Mouse (Mus musculus) lung, postnatal 0 days (tissue): ENCODE results near the gene Efhc1. TPM values are rescaled to one million over a fixed set of nuclear protein-coding genes. Genes with fewer than 3 reads are reported as not detected.

Experiments used
- ATAC-seq: fragments of 200-750 bp; cut with Nextera tagmentation; 2 replicates; pipeline ENCODE4 v1.8.0; 2017; ENCODE audit warnings: moderate library complexity
- DNase-seq: peaks from one replicate; pipeline ENCODE4 v3.0.0-alpha.2; 2016; ENCODE audit warnings: low spot score
- H3K27ac ChIP-seq: fragments of 300-500 bp; sonication (generic); 2 replicates; pipeline ENCODE4 v1.5.1; 2014; ENCODE audit warnings: antibody characterized with exemption, mild to moderate bottlenecking, low read length, mixed read lengths
- H3K27me3 ChIP-seq: fragments of 300-500 bp; sonication (generic); replicated peaks from 2 replicates; pipeline ENCODE4 v1.6.1; 2014; ENCODE audit warnings: low read length, mixed read lengths; ENCODE audit not compliant: insufficient read depth
- H3K36me3 ChIP-seq: fragments of 300-500 bp; sonication (generic); 2 replicates; pipeline ENCODE4 v1.6.1; 2014; ENCODE audit warnings: low read length, mixed read lengths; ENCODE audit not compliant: insufficient read depth
- H3K4me1 ChIP-seq: fragments of 300-500 bp; sonication (generic); 2 replicates; pipeline ENCODE4 v1.6.1; 2014; ENCODE audit warnings: antibody characterized with exemption, low read depth, low read length, mixed read lengths; ENCODE audit not compliant: insufficient read depth
- H3K4me2 ChIP-seq: fragments of 300-500 bp; sonication (generic); replicated peaks from 2 replicates; pipeline ENCODE4 v1.6.1; 2014; ENCODE audit warnings: low read depth, mild to moderate bottlenecking, low read length, moderate library complexity, mixed read lengths
- H3K4me3 ChIP-seq: fragments of 300-500 bp; sonication (generic); 2 replicates; pipeline ENCODE4 v1.5.1; 2014; ENCODE audit warnings: low read depth, low read length
- H3K9ac ChIP-seq: fragments of 300-500 bp; sonication (generic); replicated peaks from 2 replicates; pipeline ENCODE4 v1.6.1; 2014; ENCODE audit warnings: low read depth, mild to moderate bottlenecking
- H3K9me3 ChIP-seq: fragments of 300-500 bp; sonication (generic); 2 replicates; pipeline ENCODE4 v1.6.1; 2016; ENCODE audit warnings: low read length, mixed read lengths
- CTCF ChIP-seq: IDR thresholded peaks from 2 replicates; pipeline ENCODE4 v1.5.1; 2016; ENCODE audit warnings: antibody characterized with exemption, mild to moderate bottlenecking
- EP300 ChIP-seq: IDR thresholded peaks from 2 replicates; pipeline ENCODE4 v1.6.1; 2016; ENCODE audit warnings: antibody characterized with exemption, mild to moderate bottlenecking, control low read depth
- WGBS: fragments of 180-500 bp; shearing (Covaris S2); extraction: QIAGEN DNeasy Blood & Tissue Kit; methylation state at CpG from one replicate; pipeline ENCODE4 v1.1.7; 2014; 5-methylcytosine and 5-hydroxymethylcytosine counted together
- polyA plus RNA-seq: library from polyadenylated mRNA; unstranded; fragments of >200 nt; fragmentation: Nextera tagmentation; extraction: Ambion mirVana; gene quantifications from 2 replicates; pipeline ENCODE4 v1.2.1, GENCODE M21; 2015

The Efhc1 gene
- polyA plus RNA-seq, 1 experiment from 2014 or later: 8.4 TPM

GRCm38 (mm10) chr1:20925926-20926325 lies 25.5 kb upstream of the Efhc1 start:
- ATAC-seq (no peak), DNase-seq (no peak)
- H3K9ac ChIP-seq: no peak overlapping the region
- H3K36me3 ChIP-seq: no peaks in the 10 kb centered on the region
- H3K4me3 ChIP-seq: no peak overlapping the region
- WGBS: 91% methylated on average over 4 of the region's 4 CpGs
- no peaks in the 10 kb centered on the region for H3K9me3 ChIP-seq
- H3K27me3 ChIP-seq: no peaks in the 10 kb centered on the region
- TF ChIP-seq EP300: no peak
- H3K4me2 ChIP-seq: no peak overlapping the region
- no peaks in the 10 kb centered on the region for H3K4me1 ChIP-seq
- H3K27ac ChIP-seq: no peak overlapping the region

GRCm38 (mm10) chr1:20926376-20926775 lies 25.1 kb upstream of the Efhc1 start:
- Histone ChIP-seq H3K9me3 (no peaks in the 10 kb centered on the region), H3K27me3 (no peaks in the 10 kb centered on the region), H3K36me3 (no peaks in the 10 kb centered on the region), H3K27ac (no peak overlapping the region), H3K4me1 (no peaks in the 10 kb centered on the region), H3K4me2 (no peak overlapping the region), H3K9ac (no peak overlapping the region), H3K4me3 (no peak overlapping the region)
- ATAC-seq (no peak), DNase-seq (no peak)
- 87% methylated on average over 4 of the region's 4 CpGs for WGBS
- TF ChIP-seq EP300 (no peak), CTCF (no peak)

GRCm38 (mm10) chr1:20928487-20928886 lies 22.9 kb upstream of the Efhc1 start:
- no peaks in the 10 kb centered on the region for H3K4me1 ChIP-seq
- H3K4me3 ChIP-seq: no peak overlapping the region
- no peak for TF ChIP-seq CTCF
- TF ChIP-seq EP300: no peak
- no peaks in the 10 kb centered on the region for H3K9me3 ChIP-seq
- WGBS: 62% methylated on average over 4 of the region's 4 CpGs
- no peak for DNase-seq
- no peak overlapping the region for H3K27ac ChIP-seq
- no peak for ATAC-seq
- no peak overlapping the region for H3K9ac ChIP-seq
- H3K27me3 ChIP-seq: no peaks in the 10 kb centered on the region
- no peaks in the 10 kb centered on the region for H3K36me3 ChIP-seq
- H3K4me2 ChIP-seq: no peak overlapping the region

- Histone ChIP-seq H3K4me1 (no peaks in the 10 kb centered on the region), H3K9me3 (no peaks in the 10 kb centered on the region), H3K27me3 (no peaks in the 10 kb centered on the region), H3K4me3 (no peak overlapping the region), H3K4me2 (no peak overlapping the region), H3K27ac (no peak overlapping the region), H3K36me3 (0 out of 2 replicates have a peak, but pooled peaks cover 5% of the 10 kb centered on the region), H3K9ac (no peak overlapping the region)
- DNase-seq: peak; percentile 80
- WGBS: 17% methylated on average over 7 of the region's 7 CpGs
- TF ChIP-seq CTCF (peak; percentile 89), EP300 (no peak)
- ATAC-seq: peak; percentile 83
Observed at GRCm38 (mm10) chr1:20933457-20933856, 18.0 kb upstream of the Efhc1 start.

- TF ChIP-seq EP300 (no peak), CTCF (no peak)
- no peak overlapping the region for H3K9ac ChIP-seq
- H3K27me3 ChIP-seq: no peaks in the 10 kb centered on the region
- no peak for ATAC-seq
- DNase-seq: no peak
- 75% methylated on average over 22 of the region's 22 CpGs for WGBS
- no peaks in the 10 kb centered on the region for H3K4me1 ChIP-seq
- H3K27ac ChIP-seq: no peak overlapping the region
- no peaks in the 10 kb centered on the region for H3K9me3 ChIP-seq
- H3K4me2 ChIP-seq: no peak overlapping the region
- H3K36me3 ChIP-seq: 0 out of 2 replicates have a peak, but pooled peaks cover 5% of the 10 kb centered on the region
- no peak overlapping the region for H3K4me3 ChIP-seq
Observed at GRCm38 (mm10) chr1:20935106-20935505, 16.3 kb upstream of the Efhc1 start.

- H3K9ac ChIP-seq: no peak overlapping the region
- H3K4me3 ChIP-seq: no peak overlapping the region
- no peak for TF ChIP-seq EP300
- TF ChIP-seq CTCF: peak; percentile 97
- ATAC-seq: peak; percentile 45; the same call in 1 of the 2 replicates
- H3K4me2 ChIP-seq: no peak overlapping the region
- no peak overlapping the region for H3K27ac ChIP-seq
- H3K27me3 ChIP-seq: no peaks in the 10 kb centered on the region
- no peaks in the 10 kb centered on the region for H3K4me1 ChIP-seq
- H3K9me3 ChIP-seq: no peaks in the 10 kb centered on the region
- 20% methylated on average over 3 of the region's 3 CpGs for WGBS
- H3K36me3 ChIP-seq: 0 out of 2 replicates have a peak, but pooled peaks cover 5% of the 10 kb centered on the region
- DNase-seq: peak; percentile 88
Observed at GRCm38 (mm10) chr1:20939046-20939445, 12.4 kb upstream of the Efhc1 start.

GRCm38 (mm10) chr1:20940151-20940550 lies 11.3 kb upstream of the Efhc1 start:
- no peak for TF ChIP-seq EP300
- TF ChIP-seq CTCF: peak; percentile 60
- Histone ChIP-seq H3K4me3 (no peak overlapping the region), H3K9me3 (no peaks in the 10 kb centered on the region), H3K36me3 (no peaks in the 10 kb centered on the region), H3K27ac (no peak overlapping the region), H3K9ac (no peak overlapping the region), H3K27me3 (no peaks in the 10 kb centered on the region), H3K4me1 (no peaks in the 10 kb centered on the region), H3K4me2 (peak overlapping the region; percentile 30)
- DNase-seq: peak; percentile 90
- 38% methylated on average over 16 of the region's 16 CpGs for WGBS
- peak; percentile 98 for ATAC-seq
